Mouse (Mus musculus) adrenal gland, adult 8-10 months (tissue): Measurements from ENCODE around the gene Eef1akmt1. TPM values are rescaled to one million over a fixed set of nuclear protein-coding genes. Genes with fewer than 3 reads are reported as not detected.

Experiments
- DNase-seq: peaks from one replicate; pipeline ENCODE4 v3.0.0; 2022
- total RNA-seq, 4 experiments: library from RNA; stranded (reverse); gene quantifications; 2 replicates each; pipeline ENCODE4 v1.2.4; 2022

Gene Eef1akmt1
- total RNA-seq, 4 experiments from 2014 or later = 25.7 to 31.8 (median 28.9) TPM

DNA sequence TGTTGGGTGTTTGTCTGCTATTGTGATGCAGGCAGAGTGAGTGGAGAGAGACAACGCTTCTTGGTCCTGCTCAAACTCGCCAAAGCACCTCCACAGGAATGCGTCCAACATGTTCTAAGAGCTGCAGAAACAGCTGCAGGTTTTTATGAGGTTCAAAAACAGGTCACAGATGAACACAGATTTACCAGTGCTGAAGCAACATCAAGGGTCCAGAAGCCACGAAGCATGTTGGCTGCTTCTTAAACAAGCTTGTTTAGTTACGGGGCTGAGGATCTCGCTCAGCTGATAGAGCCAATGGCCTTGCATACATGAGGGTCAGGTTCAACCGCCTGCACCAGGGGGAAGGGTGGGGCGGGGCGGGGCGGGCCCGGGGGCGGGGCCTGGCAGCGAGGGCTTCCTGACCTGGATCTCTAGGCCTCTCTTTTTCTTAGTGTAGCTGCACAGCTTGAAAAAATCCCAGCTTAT, 24.8 kb downstream of the Eef1akmt1 start:
- no peak for DNase-seq

DNA sequence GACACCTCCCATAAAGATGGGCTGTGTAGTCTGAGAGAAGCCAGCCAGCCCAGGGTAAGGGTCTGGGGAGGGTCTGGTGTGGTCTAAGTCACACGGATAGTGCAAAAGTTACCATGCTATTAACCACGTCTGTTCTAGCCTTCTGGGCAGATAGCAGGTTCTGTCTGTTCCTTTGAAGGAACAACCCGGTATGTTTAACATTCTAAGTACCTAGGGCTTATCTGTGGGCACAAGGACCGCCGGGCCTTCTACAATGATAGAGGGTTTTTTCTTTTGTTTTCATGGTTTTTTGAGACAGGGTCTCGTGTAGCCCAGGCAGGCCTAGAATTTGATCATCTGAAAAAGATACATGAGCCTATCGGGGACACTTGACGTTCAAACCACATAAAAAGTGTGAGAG, 25.3 kb downstream of the Eef1akmt1 start:
- no peak for DNase-seq

DNA sequence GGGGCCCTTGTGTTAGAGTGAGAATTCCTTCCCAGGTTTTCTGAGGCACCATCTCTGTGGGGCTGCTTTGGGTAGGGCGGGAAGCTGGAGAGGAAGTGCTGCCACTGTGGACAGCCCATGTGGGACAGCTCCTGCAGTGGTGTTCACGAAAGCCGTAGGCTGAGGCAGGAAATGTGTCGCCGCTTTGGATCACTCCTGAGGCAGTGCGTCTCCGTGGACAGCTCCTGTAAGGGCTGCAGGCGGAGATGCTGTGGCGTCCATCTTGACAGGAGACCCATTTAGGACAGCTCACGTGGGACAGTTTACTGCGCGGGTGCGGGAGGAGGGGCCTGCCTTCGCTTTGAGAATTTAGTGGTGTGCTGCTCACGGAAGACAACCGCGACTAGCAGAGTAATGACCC, 25.9 kb downstream of the Eef1akmt1 start:
- DNase-seq = no peak

DNA sequence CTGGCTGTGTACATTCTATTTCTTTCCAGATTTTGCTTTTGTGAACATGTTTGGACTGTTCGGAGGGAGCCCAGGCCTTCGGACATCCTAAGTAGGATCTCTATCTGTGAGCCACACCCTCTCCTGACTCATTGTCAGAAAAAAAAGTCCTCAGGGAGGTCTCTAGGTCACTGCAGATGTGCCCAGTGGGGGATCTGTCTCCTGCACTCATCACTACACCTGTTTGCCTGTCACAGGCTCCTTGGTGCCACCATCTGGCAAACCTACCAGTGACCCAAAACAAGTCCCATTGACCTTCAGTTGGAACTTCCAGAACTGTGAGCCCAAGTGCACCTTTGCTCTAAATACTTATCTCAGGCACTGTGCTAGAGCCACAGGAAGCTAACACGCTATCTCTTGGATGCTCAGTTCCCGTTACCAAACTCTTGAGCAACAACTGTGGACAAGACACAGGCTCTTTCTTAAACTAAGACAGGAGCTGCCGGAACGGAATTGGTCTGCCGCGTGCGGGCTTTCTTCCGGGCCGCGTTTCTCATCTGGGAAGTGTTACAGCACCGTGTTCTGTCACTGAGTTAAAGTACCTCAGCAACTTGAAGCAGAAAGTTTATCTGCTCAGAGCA, 27.9 kb downstream of the Eef1akmt1 start:
- no peak for DNase-seq

DNA sequence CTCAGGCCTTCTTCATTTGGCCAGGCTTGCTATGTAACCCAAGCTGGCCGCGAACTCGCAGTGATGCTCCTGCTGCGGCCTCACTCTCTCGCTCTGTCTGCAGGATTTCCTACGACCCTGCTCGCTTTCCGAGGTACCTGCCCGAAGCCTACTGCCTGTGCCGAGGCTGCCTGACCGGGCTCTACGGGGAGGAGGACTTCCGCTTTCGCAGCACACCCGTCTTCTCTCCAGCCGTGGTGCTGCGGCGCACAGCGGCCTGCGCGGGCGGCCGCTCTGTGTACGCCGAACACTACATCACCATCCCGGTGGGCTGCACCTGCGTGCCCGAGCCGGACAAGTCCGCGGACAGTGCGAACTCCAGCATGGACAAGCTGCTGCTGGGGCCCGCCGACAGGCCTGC, 29.2 kb downstream of the Eef1akmt1 start:
- no peak for DNase-seq

DNA sequence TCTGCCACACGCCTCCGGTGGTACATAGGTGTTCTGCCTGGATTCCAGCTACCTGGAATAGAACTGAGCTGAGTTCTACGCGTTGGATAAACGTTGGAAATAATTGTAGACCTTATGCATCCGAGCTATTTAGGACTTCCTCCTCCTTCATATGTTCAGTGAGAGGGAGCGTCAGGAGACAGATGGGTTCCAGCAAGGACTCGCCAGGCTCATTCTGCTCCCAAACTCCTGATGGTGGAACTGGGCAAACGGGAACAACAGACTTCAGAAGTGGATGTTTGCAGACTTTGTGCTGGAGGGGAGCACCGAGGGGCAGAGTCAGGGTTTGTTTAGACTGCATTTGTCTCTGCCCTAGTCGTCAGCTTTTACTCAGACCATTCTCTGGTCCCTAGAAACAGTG, 30.7 kb downstream of the Eef1akmt1 start:
- DNase-seq = no peak

DNA sequence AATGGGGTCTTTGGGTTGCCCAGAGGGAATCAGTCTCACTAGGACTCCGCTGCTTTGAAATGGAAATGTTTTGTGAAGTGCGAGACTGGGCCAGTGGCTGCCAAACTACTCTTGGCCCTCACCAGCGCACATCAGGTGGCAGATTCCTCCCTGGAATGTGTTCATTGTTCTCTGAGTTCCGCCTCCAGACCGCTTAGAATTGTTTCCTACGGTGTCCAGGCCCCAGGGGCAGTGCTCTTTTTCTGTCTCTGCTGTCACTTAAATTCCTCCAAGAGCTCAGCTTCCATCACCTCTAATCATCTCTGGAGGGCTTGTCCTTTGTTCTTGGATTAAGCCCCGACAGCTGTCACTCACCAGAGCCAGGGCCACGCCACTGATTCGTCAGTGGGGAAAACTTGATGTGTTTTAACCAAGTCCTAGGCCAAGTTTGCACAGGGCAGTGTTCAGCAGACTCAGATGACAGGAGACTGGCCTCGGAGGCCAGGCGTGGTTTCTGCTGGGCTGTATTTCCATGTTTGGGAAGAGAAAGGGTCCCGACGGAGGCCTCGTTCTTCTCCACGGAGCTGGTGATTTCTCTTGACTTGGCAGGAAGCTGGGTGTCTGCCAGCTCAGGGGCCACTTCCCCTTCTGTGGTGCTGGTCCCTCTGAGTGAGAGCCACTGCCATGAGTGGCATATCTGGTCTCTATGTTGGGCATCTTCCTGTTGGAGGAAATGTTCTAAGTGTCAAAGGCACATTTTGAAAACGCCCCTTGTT, 34.0 kb downstream of the Eef1akmt1 start:
- DNase-seq = no peak

DNA sequence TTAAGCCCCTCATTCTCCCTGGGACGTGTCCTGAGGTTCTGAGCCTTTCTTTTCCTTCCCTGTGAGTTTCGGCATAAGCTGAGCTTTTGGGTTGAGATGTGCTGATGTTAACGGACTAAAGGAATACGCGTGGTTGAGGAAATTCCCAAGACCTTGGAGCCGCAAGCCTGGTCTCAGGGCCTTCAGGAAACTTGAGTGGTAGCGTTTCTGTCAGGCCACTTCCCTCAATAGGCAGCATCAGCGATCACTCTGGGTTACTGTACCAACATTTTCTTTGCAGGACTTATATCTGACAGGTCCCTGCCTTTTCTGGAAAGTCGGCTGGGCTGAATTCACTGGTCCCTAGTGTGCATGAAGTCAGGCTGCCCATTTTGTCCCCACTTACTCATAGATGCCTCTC, 34.6 kb downstream of the Eef1akmt1 start:
- no peak for DNase-seq

DNA sequence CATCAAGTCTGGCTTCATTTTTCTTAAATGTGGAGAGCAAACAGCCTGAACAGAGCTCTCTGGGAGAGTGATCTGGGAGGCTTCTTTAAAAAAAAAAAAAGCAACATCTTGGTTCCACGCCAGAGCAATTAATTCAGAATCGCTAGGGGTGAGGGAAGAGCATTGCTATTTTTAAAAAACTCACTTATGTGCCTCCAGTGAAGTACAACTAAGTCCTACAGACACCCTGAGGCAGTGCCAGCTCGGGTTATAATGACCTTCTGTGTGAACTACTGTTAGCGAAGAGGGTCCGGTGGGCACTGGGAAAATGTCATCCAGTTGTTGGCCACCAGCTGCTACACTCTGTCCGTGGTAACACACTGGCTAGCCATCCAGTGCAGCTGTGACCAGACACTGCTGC, 35.8 kb downstream of the Eef1akmt1 start:
- DNase-seq = no peak

DNA sequence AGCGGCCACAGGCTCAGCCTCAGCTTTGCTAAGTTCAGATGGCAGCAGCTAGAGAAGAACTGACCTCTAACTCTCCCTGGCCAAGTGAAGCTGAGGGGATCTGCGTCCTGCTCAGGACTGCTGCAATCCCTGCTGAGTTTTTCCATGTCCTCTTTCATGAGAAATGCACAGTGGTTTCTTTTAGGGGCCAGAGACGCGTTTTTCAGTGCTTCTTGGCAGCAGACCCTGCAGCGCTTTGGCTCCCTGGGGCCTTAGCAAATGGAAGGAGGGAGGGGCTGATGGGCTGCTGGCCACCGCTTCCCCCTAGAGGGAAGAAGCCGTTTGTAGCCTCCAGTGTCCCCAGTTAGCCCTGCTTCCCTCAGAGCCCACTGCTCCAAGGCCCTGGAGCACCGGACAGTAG, 36.5 kb downstream of the Eef1akmt1 start:
- DNase-seq = no peak

DNA sequence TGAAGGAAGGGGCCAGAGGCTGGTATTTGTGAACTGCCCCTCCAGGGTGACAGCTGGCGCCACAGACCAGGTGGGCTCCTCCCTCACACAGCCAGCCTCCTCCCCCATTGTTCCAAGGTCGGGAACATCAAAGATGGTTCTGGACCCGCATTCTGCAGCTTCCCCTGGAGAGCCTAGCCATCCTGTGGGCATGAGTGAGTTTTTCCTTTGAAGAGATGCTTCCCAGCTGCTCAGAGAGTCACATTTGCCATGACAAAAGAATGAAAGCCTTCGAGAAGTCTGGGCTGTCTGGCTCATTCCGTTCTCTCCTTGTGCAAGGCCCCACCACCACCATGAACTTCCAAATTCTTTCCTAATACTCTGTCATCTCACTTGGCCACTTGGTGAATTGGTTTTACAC, 37.1 kb downstream of the Eef1akmt1 start:
- no peak for DNase-seq

DNA sequence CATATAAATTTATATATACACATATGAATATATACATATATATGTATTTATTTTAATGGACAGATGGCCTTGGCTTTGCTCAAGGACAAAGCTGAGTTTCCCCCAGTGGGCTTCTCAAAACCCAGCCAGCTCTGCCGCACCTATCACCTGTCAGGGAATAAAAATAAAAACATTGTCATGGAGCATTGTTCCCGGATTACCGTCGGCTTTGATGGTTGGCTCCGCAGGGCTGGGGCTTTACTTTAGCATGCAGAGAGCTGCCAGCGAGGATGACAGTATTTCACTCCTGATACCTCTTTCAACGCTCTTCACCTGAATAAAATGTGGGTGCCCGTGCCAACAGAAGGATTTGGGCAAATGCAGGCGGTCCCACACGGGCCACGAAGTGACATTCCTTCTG, 37.6 kb downstream of the Eef1akmt1 start:
- no peak for DNase-seq

DNA sequence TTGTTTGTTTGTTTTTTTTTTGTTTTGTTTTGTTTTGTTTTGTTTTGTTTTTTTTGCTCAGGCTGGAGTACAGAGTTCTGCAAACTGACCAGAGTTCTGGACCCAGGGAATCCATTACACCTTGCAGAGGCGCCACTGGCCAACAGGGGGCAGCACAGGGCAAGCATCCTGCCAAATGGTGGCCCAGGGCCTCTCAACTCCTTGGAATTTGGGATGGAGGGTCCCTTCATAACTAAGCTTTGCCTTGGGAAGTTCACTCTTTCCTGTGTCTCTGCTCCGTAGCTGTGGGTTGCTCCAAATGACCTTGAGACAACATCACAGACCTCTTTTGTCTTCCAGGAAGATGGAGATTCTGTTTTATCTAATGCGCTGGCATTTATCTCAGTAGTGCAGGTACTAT, 38.2 kb downstream of the Eef1akmt1 start:
- DNase-seq = no peak

DNA sequence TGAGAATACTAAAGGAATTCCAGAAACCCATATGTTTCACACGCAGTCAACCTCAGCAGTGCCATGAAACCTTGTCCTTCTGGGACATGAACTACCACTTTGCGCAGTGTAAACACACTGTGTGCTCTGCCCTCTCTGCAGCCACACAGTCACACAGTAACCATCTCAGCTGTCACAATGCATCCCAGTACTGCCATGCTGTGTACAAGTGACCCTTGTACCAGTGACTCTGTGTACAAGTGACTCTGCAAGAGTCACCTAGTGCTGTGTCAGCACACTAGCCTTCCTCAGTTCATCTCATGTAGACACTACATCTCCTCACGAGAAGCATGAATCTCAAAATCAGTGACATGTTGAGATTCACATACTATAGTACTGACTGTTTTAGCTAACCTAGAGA, 38.8 kb downstream of the Eef1akmt1 start:
- DNase-seq = no peak

DNA sequence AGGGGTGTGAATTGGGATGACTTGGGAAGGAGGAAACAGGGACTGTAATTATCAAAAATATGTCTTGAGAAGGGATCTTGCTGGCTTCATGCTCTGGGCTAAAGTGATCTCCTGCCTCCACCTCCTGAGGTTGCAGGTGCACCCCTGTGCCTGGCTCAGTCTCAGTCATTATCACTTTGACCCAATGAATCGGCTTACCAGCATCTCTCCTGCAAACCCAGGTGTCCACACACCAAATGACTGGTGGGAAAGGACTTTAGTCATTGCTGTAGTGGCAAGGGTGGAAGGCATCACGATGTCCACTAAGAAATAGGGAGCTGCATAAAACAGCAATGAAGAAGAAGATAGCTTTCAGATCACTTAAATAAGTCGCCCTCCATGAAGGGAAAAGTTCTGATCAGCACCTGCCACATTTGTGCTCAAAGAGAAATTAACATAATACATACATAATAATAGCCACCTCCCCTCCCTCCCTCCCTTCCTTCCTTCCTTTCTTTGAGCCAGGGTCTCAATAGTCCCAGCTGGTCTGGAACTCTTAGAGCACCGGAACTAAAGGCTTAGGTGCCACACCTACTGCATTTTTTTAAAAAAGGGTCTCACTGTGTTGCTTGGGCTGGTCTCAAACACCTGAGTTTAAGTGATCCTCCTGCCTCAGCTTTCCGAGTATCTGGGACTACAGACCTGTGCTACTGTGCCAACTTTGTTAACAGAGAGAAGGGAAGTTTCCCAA, 41.5 kb downstream of the Eef1akmt1 start:
- DNase-seq = no peak

DNA sequence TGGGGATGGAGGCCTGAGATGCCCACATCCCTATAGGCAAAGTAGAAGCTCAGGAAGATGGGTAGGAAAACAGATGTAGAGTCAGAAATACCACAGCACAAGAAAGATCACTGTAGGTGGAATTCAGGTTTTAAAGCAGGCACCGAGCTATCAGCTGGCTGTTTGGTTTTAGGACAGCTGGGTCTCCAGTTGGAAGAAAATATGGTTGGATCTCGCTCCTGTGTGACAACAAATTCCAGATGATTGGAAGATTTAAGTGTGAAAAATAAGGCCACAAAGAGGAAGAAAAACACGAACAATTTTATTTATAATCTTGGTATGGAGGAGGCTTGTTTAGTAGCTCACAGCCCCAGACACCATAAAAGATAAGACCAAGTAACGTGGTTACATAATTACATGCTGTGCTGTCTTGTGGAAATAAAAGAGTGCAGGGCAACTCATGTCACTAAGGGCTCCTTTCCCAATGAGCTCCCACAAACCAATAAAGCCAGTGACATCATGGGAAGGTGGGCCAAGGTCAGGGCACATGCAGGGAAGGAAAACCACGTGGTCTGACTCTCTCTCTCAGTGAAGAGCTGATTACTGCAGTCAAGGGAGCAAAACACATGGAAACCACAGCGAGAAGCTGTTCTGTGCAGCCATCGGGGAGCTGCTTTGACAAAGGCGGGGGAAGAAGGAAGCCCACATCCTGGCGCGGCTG, 42.2 kb downstream of the Eef1akmt1 start:
- peak; percentile 81 for DNase-seq

DNA sequence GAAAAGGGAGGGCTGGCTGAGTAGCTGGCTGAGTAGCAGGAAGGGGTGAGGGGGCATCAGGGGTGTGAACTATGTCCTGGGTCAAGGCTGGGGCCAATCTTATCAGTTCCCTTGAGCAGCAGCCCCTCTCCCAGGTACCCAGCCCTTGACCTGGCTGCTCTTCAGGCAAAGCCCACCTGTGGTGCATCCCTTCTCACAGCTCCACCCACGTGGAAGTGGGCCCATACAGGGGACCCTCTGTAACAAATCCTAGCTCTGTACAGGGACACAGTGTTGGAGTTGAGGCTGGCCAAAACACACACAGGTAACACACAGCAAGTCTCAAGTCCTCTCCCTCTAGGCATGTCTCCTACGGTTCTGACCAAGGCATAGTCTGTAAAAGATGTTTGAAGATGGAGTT, 43.8 kb downstream of the Eef1akmt1 start:
- no peak for DNase-seq

DNA sequence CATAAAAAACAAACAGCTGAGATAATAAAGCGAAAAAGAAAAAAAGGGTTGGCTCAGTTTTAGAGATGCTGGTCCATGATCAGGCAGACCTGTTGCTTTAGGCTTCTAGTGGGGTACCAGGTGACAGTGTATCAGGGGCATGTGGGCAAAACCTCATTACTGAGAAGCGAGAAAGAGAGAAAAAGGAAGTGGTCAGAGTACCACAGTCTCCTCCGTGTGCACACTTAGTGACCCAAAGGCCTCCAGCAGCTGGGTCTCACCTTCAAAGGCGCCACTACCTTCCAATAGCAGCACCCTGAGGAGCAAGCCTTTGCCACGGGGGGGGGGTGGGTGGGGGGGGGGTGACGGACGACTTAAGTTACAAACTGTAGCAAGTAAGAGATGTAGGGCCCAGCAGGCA, 44.3 kb downstream of the Eef1akmt1 start:
- DNase-seq = no peak

DNA sequence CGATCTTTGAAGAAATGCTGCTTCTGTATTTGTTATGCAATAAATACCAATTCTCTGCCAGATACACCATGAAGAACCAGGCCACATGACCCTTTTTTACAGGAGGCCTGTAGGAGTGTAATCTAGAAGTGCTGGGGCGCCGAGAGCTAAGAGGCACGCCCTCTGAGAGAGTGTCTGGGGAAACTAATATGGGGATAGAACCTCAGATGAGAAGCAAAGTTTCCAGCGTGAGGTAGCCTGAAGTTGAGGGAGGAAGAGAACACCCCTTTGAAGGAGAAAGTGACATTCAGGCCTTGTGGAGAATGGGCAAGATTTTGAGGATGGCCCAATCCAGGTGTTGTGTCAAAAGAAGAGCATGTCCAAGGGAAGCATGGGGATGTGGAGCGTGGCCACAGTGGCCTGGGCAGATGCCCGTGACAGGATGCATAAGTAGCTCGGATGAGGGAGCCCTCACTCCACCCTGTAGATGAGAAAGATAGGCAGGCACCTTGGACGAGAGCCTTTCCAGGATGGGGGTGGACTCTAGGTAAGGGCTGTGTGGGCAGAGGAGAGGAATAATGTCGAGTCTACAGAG, 45.3 kb downstream of the Eef1akmt1 start:
- no peak for DNase-seq

DNA sequence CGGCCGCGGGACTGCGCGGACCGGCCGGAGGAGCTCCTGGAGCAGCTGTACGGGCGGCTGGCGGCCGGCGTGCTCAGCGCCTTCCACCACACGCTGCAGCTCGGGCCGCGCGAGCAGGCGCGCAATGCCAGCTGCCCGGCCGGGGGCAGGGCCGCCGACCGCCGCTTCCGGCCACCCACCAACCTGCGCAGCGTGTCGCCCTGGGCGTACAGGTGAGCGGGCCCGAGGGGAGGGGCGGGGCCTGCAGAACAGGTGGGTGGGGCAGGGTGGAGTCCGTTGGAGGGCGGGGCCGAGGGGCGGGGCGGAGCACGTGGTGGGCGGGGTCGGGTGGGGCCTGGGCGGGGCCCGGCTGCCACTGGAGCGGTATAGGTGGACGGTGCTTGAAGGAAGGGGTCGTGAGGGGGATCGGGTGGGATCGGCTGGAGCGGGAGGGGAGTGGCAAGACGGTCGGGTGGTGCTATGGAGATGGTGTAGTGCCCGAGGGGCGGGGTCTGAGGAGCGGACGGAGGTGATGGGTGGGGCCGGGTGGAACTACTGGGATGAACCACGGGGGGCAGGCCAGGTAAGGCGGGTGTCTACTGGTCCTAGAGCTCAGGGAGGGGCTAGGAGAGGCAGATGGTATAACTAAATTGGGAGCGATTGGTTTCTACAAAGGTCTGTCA, 45.9 kb downstream of the Eef1akmt1 start:
- DNase-seq = peak; percentile 52

DNA sequence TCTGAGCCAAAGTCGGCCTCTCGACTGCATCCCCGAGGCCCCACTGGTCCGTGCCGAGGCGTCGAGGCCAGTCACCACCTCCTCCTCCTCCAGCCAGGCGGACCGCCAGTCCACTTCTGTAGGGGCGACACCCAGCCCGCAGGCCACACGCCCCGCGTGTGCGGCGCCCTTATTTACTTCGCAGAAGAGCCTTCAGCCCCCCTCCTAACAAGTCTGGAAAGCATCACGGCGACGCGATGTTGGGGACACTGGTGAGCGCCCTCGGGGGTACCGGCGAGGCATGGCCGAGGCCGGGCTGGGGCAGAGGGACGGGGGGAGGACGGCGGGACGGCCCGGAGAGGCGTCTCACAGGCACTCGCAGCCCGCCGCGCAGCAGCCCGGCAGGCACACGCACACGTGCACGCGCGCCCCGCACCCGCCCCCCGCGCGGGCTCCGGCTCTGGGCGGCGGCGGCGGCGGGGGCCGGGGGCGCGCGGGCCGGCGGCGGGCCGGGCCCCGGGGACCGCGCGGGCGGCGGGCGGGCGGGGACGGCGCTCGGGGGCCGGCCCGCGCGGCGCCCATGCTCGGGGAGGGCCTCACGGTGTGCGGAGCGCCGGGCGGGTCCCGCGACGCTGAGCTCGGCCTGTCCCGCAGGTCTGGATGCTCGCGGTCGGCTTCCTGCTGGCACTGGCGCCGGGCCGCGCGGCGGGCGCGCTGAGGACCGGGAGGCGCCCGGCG, 46.6 kb downstream of the Eef1akmt1 start, which contains the start of gene Il17d:
Gene Il17d, plus strand, starts transcription at position 107 of the 717 bp plus-strand sequence.
- DNase-seq = no peak
